Mouse (Mus musculus): Measurements from ENCODE around the gene Exo5. TPM values are rescaled to one million over a fixed set of nuclear protein-coding genes. Genes with fewer than 3 reads are reported as not detected.
A peak's percentile ranks its signal among the peaks of the same experiment; 100 is the strongest.

Exo5 gene
- total and polyA plus RNA-seq, 2 experiments from 2014 or later: 8.6 to 13.4 TPM

DNA sequence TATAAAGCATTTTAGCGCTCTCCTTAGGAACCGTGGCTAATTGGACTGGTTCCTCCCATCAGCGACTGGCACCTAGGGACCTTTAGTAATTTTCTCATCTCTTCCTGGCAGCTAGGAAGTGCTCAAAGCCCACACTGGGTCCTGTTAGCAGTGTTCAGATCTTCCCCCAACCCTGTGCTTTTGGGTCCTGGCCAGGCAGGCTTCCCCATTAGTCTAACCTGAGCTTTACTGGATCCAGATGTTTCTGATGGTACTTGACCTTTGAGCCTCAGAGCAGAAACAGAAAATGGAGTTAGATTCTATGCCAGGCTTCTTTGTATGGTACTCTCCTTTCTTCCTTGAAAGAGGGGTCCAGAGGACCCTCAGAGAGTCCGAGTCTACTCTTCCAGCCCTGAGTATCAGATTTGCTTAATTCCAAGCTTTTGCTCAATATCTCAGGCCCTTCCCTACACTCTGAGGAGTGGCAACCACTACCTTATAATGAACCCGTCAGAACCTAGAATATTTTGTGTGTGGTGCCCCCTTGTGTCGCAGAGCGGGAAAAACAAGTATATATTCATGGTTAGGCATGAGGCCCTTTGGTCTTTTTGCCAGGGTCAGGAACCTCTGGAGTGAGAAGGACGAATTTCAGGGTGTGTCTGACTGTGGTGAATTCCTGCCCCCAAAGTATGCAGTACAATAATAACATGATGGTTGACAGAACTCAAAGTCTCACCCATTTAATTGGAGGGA is 37.3 kb downstream of the Exo5 start:
- Histone ChIP-seq H3K9ac (replicated peaks; ENCODE audit: low read length) (no peak overlapping the region), H3K36me3 (ENCODE audit: insufficient read depth, low read length) (no peaks in the 10 kb centered on the region), H3K27me3 (ENCODE audit: insufficient read depth, low read length) (no peaks in the 10 kb centered on the region), H3K4me1 (ENCODE audit: insufficient read depth, low read length) (peaks cover 5% of the 10 kb centered on the region; the same call in 1 of the 2 replicates), H3K27ac (no peak overlapping the region), H3K4me2 (ENCODE audit: low read depth, low read length) (no peak overlapping the region), H3K9me3 (ENCODE audit: low read length) (no peaks in the 10 kb centered on the region), H3K4me3 (ENCODE audit: low read length) (no peak overlapping the region)
- peak; percentile 74 for TF ChIP-seq CTCF (IDR thresholded peaks at IDR 0.05; ENCODE audit: low read depth)
- DNase-seq (ENCODE audit: low spot score) (peak; percentile 73), ATAC-seq (peak; percentile 21; the same call in 1 of the 2 replicates)
- WGBS: 29% methylated on average over 8 of the region's 8 CpGs

DNA sequence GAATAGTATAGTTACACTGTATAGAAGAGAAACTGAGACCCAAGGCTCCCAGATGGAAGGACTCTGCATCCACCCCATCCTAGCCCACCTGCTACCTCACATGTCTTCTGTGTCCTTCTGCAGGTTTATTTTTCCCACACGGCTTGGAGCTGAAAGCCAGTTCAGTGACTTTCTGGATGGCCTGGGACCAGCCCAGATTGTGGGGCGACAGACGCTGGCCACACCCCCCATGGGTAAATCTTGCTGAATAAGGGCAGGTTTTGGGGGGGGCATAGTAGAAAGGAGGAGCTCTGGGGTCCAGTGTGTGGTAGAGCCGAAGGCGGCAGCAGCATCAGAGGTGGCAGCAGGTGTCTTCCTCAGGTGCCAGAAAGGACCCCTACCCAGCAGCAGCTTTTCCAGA is 38.0 kb downstream of the Exo5 start:
- DNase-seq (ENCODE audit: low spot score) (no peak), ATAC-seq (no peak)
- no peak overlapping the region for H3K4me2 ChIP-seq (ENCODE audit: low read depth, low read length)
- H3K27me3 ChIP-seq (ENCODE audit: insufficient read depth, low read length): no peaks in the 10 kb centered on the region
- WGBS: 83% methylated on average over 5 of the region's 5 CpGs
- H3K27ac ChIP-seq: no peak overlapping the region
- no peak for TF ChIP-seq CTCF (IDR thresholded peaks at IDR 0.05; ENCODE audit: low read depth)
- H3K9ac ChIP-seq (replicated peaks; ENCODE audit: low read length): no peak overlapping the region
- no peaks in the 10 kb centered on the region for H3K36me3 ChIP-seq (ENCODE audit: insufficient read depth, low read length)
- H3K9me3 ChIP-seq (ENCODE audit: low read length): no peaks in the 10 kb centered on the region
- peaks cover 12% of the 10 kb centered on the region for H3K4me1 ChIP-seq (ENCODE audit: insufficient read depth, low read length)
- no peak overlapping the region for H3K4me3 ChIP-seq (ENCODE audit: low read length)

DNA sequence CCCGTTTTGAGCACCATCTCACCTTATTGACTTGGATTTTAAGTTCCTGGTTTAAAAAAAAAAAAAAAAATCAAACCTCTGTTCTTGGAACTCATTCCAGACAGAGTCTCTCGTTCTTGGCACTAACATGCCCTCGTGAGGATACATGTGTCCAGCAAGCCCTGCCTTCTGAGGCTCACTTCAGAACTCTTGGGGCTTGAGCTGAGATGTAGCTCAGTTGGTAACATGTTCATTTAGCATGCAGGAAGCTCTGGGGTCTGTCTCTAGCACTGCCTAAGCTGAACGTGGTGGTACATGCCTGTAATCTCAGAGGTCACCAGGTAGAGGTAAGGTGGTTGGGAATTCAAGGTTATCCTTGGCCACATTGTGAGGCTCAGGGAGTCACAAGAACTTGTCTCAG is 38.7 kb downstream of the Exo5 start:
- H3K9me3 ChIP-seq (ENCODE audit: low read length): no peaks in the 10 kb centered on the region
- WGBS: 28% methylated on average over 4 of the region's 4 CpGs
- ATAC-seq (no peak), DNase-seq (ENCODE audit: low spot score) (no peak)
- H3K27ac ChIP-seq: no peak overlapping the region
- no peak for TF ChIP-seq CTCF (IDR thresholded peaks at IDR 0.05; ENCODE audit: low read depth)
- H3K9ac ChIP-seq (replicated peaks; ENCODE audit: low read length): no peak overlapping the region
- H3K4me2 ChIP-seq (ENCODE audit: low read depth, low read length): no peak overlapping the region
- H3K4me1 ChIP-seq (ENCODE audit: insufficient read depth, low read length): peaks cover 13% of the 10 kb centered on the region
- no peaks in the 10 kb centered on the region for H3K36me3 ChIP-seq (ENCODE audit: insufficient read depth, low read length)
- H3K4me3 ChIP-seq (ENCODE audit: low read length): no peak overlapping the region
- no peaks in the 10 kb centered on the region for H3K27me3 ChIP-seq (ENCODE audit: insufficient read depth, low read length)

DNA sequence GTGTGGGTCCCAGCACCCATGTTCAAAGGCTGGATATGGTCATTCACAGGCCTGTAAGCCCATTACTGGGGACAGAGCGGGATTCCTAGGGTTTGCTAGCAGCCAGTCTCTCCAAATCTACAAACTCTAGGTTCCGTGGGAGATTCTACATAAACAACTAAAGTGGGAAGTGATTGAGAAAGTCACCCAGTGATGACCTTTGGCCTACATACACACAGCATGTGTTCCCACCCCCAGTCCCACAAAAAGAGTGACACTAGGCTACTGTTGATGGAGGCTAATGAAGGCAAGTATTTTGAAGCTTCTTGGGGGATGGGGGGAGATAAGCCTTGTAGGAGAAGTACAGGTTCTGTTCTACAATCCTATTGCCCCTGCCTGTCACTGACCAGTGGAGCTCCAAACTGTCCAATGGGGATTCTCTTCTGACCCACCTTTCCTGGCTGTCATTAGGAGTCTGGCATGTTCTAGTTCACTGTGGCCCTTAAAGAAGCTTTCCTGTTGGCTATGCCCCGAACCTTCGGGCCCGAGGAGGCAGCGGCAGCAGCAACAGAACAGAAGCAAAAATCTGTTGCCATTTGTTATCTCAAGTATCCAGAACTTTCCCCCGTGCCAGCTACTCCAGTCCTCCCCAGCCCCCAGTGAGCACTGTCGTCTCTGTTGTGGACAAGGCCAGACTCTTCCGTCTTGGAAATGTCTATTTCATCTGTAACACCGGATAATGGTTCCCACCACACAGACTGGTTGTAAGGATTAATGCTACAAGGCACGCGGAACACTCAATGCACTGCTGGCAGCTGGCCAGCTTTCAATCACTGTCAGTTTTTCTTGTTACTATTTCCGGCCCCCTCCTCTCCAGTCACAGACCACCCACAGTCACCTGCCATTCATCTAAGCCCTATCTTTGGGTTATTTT is 39.4 kb downstream of the Exo5 start:
- no peak for ATAC-seq
- H3K4me3 ChIP-seq (ENCODE audit: low read length): no peak overlapping the region
- WGBS: 37% methylated on average over 13 of the region's 13 CpGs

DNA sequence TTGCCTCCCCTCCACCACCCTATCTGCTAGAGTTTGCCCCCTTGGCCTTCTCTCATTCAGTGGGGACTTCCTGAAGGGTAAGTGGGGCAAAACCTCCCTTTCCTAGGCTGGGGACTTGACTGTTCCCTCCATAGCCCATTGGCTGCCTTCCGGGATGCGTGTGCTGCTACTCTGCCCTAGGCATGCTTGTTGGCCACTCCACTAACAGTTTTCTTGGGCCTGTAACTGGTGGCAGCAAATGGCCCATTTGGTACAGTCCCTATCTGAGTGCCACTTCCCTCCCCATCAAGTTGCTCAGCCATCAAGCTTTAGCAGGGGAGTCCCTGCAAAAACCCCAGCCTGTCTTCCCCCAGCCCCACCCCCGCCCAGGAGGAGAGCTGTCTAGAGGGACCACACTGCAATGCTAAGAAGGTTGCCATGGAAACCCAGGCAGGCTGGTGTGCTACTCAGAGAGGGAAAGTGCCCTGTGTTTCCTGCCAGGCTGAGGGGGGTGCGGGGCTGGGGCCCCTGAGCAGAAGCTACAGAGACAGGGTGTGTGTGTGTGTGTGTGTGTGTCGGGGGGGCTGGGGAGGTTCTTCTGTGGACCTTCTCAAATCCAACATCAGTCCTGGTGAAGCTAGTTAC is 42.7 kb downstream of the Exo5 start:
- peak; percentile 78 for DNase-seq (ENCODE audit: low spot score)
- no peak overlapping the region for H3K4me3 ChIP-seq (ENCODE audit: low read length)
- WGBS: 24% methylated on average over 5 of the region's 5 CpGs

More for the DNA sequence above, 39.4 kb downstream of the Exo5 start:
- Histone ChIP-seq H3K4me2 (ENCODE audit: low read depth, low read length) (no peak overlapping the region), H3K36me3 (ENCODE audit: insufficient read depth, low read length) (no peaks in the 10 kb centered on the region), H3K9me3 (ENCODE audit: low read length) (no peaks in the 10 kb centered on the region), H3K9ac (replicated peaks; ENCODE audit: low read length) (no peak overlapping the region), H3K27me3 (ENCODE audit: insufficient read depth, low read length) (no peaks in the 10 kb centered on the region), H3K27ac (no peak overlapping the region), H3K4me1 (ENCODE audit: insufficient read depth, low read length) (peaks cover 13% of the 10 kb centered on the region)
- DNase-seq (ENCODE audit: low spot score): peak; percentile 64
- no peak for TF ChIP-seq CTCF (IDR thresholded peaks at IDR 0.05; ENCODE audit: low read depth)

DNA sequence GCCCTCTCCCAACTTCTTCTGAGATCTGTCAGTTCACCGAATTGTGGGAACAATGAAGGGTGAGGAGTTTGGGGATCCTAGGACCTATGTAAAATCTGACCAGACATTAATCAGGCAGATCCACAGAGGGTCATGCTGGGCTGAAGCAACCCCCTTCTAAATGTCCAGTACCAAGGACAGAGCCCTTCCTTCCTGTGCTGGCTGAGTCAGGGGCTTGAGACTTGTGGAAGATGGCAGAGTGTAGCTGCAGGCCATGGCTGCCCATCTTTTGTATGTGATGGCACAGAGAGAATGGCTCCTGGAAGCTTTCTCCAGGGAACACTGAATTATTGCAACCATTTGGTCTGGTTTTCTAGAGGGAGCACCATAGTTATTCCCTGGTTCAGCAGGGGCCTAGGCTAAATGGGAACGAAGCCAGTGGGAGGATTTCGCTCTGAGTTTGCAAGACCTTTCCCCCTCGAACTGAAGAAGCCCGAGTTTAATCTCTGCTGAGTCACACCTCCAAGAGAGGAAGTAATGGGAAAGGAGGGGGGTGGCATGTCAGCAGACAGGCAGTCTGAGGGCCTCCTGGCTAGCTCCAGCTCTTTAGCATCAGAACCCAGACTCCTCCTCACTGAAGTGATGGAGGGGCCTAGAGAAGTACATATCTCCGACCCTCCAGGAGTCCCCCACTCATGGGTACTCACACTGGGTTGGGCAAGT is 43.9 kb downstream of the Exo5 start:
- ATAC-seq (no peak), DNase-seq (ENCODE audit: low spot score) (no peak)
- no peak overlapping the region for H3K9ac ChIP-seq (replicated peaks; ENCODE audit: low read length)
- H3K4me1 ChIP-seq (ENCODE audit: insufficient read depth, low read length): peaks cover 13% of the 10 kb centered on the region
- H3K4me3 ChIP-seq (ENCODE audit: low read length): no peak overlapping the region
- TF ChIP-seq CTCF (IDR thresholded peaks at IDR 0.05; ENCODE audit: low read depth): no peak
- no peaks in the 10 kb centered on the region for H3K9me3 ChIP-seq (ENCODE audit: low read length)
- no peak overlapping the region for H3K27ac ChIP-seq
- H3K27me3 ChIP-seq (ENCODE audit: insufficient read depth, low read length): no peaks in the 10 kb centered on the region
- 50% methylated on average over 6 of the region's 6 CpGs for WGBS
- H3K4me2 ChIP-seq (ENCODE audit: low read depth, low read length): no peak overlapping the region
- H3K36me3 ChIP-seq (ENCODE audit: insufficient read depth, low read length): no peaks in the 10 kb centered on the region

More for the DNA sequence above, 42.7 kb downstream of the Exo5 start:
- Histone ChIP-seq H3K9me3 (ENCODE audit: low read length) (no peaks in the 10 kb centered on the region), H3K4me1 (ENCODE audit: insufficient read depth, low read length) (peaks cover 13% of the 10 kb centered on the region), H3K27me3 (ENCODE audit: insufficient read depth, low read length) (no peaks in the 10 kb centered on the region), H3K4me2 (ENCODE audit: low read depth, low read length) (no peak overlapping the region), H3K9ac (replicated peaks; ENCODE audit: low read length) (no peak overlapping the region), H3K36me3 (ENCODE audit: insufficient read depth, low read length) (no peaks in the 10 kb centered on the region), H3K27ac (no peak overlapping the region)
- TF ChIP-seq CTCF (IDR thresholded peaks at IDR 0.05; ENCODE audit: low read depth): no peak
- ATAC-seq: peak; percentile 83

All from hindbrain, postnatal 0 days (tissue).